Mouse (Mus musculus) layer of hippocampus, adult 2 months (tissue): Measurements from ENCODE around the gene Spag7. TPM values are rescaled to one million over a fixed set of nuclear protein-coding genes. Genes with fewer than 3 reads are reported as not detected.

ENCODE experiments used
- DNase-seq, 2 experiments: peaks; one replicate each; pipeline ENCODE4 v3.0.0; 2022; ENCODE audit warnings: low spot score in 2 of 2
- H3K27ac ChIP-seq: fragments of 200-600 bp; 2 replicates; pipeline ENCODE4 v1.8.1; 2022
- H3K4me3 ChIP-seq: fragments of 200-600 bp; 2 replicates; pipeline ENCODE4 v1.8.1; 2022; ENCODE audit warnings: mild to moderate bottlenecking
- CTCF ChIP-seq: fragments of 200-600 bp; conservative IDR thresholded peaks from 2 replicates; pipeline ENCODE4 v1.8.1; 2022; ENCODE audit warnings: antibody characterized with exemption, mild to moderate bottlenecking, moderate library complexity
- microRNA-seq, 2 experiments: library from miRNA; unstranded; fragments of <30 nt; microRNA quantifications; one replicate each; pipeline ENCODE4 v1.2.0; 2021
- total RNA-seq, 2 experiments: library from RNA; stranded (reverse); gene quantifications; 2 replicates each; pipeline ENCODE4 v1.2.3; 2021

Spag7 gene
- total RNA-seq, 2 experiments from 2014 or later, result 50.8 to 54.7 TPM

DNA sequence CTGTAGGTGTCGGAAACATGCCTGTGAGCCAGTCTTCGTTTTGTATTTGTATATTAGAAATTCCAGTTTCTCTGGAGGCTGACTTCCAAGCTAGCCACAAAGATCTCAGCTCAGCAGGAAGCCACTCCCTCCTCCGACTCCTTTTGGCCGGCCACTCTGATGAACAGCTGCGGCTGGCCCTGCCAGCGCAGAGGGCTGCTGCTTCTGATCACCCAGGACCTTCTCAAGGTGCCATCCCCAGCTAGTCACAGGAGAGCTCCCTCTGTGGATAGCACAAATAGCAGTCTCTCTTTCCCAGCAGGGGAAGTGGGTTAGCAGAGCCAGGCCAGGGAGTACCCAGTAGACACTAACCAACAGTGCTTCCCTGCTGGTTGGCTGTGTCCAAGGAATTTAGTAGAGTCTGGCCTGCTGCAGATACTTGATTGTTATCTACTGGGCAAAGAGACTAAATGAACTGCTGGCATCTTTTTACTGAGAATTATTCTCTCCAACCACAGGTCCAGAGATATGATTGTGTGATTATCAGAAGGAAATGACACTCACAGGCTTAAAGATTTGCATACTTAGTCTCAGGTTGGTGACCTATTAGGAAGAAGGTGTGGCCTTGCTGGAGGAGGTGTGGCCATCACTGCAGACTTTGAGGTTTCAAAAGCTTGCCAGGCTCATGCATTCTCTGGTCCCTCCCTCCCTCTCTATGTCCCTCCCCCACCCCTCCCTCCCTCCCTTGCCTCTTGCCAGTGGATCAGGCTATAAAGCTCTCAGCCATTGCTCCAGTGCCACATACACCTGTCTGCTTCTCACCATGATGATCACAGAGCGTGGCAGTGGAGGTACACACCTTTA is 47.0 kb downstream of the Spag7 start:
- TF ChIP-seq CTCF, result no peak
- no peak overlapping the region for H3K27ac ChIP-seq
- H3K4me3 ChIP-seq, result no peak overlapping the region
- DNase-seq, result no peak

DNA sequence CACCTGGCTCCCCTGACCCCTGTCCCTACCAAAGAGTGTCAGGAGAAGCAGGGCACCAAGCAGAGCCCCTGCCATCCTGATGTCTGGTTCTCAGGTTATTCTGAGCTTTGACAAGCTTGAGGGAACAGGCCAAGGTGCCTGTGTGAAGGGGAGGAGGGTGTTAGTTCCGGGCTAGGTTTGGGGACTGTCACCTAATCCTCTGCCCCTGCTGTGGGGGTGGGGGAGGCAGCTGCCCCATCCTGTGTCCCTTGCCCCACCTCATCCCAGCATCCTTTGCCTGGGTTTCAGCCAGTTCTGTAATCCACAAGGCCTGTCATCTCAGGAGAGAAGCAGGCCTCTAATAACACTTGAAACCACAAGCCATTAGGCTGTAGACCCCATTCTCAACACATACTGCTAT is 50.1 kb downstream of the Spag7 start, which contains the start of gene Chrne:
Gene Chrne, minus strand, starts transcription at position 116 of the 400 bp plus-strand sequence.
- Histone ChIP-seq H3K4me3 (no peak within 1 kb of the TSS), H3K27ac (no peak within 1 kb of the TSS)
- TF ChIP-seq CTCF, result no peak
- DNase-seq, result no peak

DNA sequence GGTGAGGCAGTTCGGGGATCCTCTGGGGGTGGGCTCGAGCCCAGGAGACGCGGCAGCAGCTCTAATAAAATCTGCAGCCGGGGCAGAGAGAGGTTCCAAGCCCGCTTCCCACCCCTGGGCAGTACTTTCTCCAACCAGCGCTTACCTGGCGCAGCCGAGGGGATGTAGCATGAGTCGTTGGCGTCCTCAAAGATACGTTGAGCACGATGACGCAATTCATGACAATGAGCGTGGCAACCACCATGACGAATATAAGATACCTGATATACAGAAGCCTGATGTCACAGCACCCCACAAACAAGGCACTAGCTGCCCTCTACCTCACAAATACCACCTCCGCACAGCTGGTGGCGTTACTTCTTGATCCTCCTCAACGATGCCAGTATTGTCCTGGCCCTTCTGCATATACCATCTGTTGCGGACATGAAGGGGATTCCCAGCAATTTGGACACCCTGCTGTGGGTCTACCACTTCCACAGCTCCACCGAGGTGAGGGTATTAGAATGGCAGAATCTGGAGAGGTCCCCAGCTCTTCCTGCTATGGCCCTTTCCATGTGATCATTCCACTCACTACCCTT is 53.6 kb downstream of the Spag7 start, which contains the start of gene 4930544D05Rik:
Gene 4930544D05Rik, plus strand, starts transcription at position 333 of the 578 bp plus-strand sequence.
- Histone ChIP-seq H3K4me3 (peak within 1 kb of the TSS; percentile 31; the same call in 1 of the 2 replicates), H3K27ac (peak within 1 kb of the TSS; percentile 18; the same call in 1 of the 2 replicates)
- DNase-seq, result no peak
- no peak for TF ChIP-seq CTCF

DNA sequence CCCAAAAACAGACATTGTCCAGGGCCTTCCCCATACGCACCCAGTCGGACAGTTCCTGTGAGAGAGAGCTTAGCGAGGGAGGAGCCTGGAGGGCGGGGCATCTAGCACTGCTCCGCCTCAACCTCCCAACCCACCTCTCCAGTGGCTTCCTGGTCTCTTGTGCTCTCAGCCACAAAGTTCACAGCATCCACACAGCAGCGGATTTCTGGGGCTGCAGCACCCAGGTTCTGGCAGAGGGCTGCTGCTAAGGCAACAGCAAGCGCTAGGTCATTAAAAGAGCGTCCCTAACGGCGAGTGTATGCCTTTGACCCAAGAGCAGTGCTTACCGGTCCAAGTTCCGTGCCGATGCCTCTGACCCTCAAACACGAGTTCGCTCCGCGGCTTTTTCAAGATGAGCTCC is 54.1 kb downstream of the Spag7 start:
- Histone ChIP-seq H3K4me3 (peak overlapping the region; percentile 31; the same call in 1 of the 2 replicates), H3K27ac (peak overlapping the region; percentile 18; the same call in 1 of the 2 replicates)
- peak; percentile 27; the same call in 1 of the 2 replicates for TF ChIP-seq CTCF
- DNase-seq, result peak in 1 of 2 experiments; percentile 37

Small RNA genes lying within 50 kb of the gene (microRNA-seq; reads per million reads assigned to microRNA genes)
- gene Mir6925, result 0.32 to 0.92 reads per million in 2 experiments

Other genes starting within 250 kb of the Spag7 start
- 10 to 100 TPM; 99.9 TPM for gene Arrb2, start 236.8 kb downstream of the Spag7 start, total RNA-seq
- 10 to 100 TPM; 13.5 to 15.6 TPM for gene Med11, start 217.5 kb downstream of the Spag7 start, total RNA-seq
- gene Zmynd15, start 210.0 kb downstream of the Spag7 start, total RNA-seq, result under 1 TPM; 0.12 to 0.72 TPM
- 1 to 10 TPM in 1 of 2 experiments, under 1 TPM in 1; 0.96 to 1.1 TPM for gene Cxcl16, start 209.4 kb downstream of the Spag7 start, total RNA-seq
- gene Tm4sf5, start 164.2 kb downstream of the Spag7 start, total RNA-seq, result not detected
- gene Vmo1, start 154.8 kb downstream of the Spag7 start, total RNA-seq, result not detected
- not detected for gene Gltpd2, start 150.2 kb downstream of the Spag7 start, total RNA-seq
- 100 to 1,000 TPM; 178 to 188 TPM for gene Psmb6, start 144.0 kb downstream of the Spag7 start, total RNA-seq
- gene Gm40193, start 136.5 kb downstream of the Spag7 start, total RNA-seq, result not detected
- 10 to 100 TPM; 17.7 to 19.2 TPM for gene Pld2, start 129.4 kb downstream of the Spag7 start, total RNA-seq
- 100 to 1,000 TPM; 505 to 510 TPM for gene Mink1, start 106.5 kb downstream of the Spag7 start, total RNA-seq
- gene 4930544D05Rik, start 53.6 kb downstream of the Spag7 start, total RNA-seq, result under 1 TPM; 0.47 to 0.72 TPM
- gene Chrne, start 50.2 kb downstream of the Spag7 start, total RNA-seq, result not detected
- gene Gp1ba, start 30.3 kb downstream of the Spag7 start, total RNA-seq, result not detected
- 10 to 100 TPM; 88.8 to 99.4 TPM for gene Rnf167, start 22.2 kb downstream of the Spag7 start, total RNA-seq
- gene Slc25a11, start 21.9 kb downstream of the Spag7 start, total RNA-seq, result 100 to 1,000 TPM; 115 to 123 TPM
- 100 to 1,000 TPM; 333 to 349 TPM for gene Pfn1, start 14.8 kb downstream of the Spag7 start, total RNA-seq
- gene Eno3, start 12.2 kb downstream of the Spag7 start, total RNA-seq, result 1 to 10 TPM; 6.6 to 7.9 TPM
- 100 to 1,000 TPM; 387 to 403 TPM for gene Camta2, start 18.7 kb upstream of the Spag7 start, total RNA-seq
- 1 to 10 TPM; 2.9 to 5.0 TPM for gene Inca1, start 30.7 kb upstream of the Spag7 start, total RNA-seq
- 10 to 100 TPM; 76.5 to 89.8 TPM for gene Kif1c, start 31.1 kb upstream of the Spag7 start, total RNA-seq
- gene Zfp3, start 94.8 kb upstream of the Spag7 start, total RNA-seq, result 10 to 100 TPM; 23.8 TPM
- gene Scimp, start 143.2 kb upstream of the Spag7 start, total RNA-seq, result not detected
- gene Rabep1, start 175.4 kb upstream of the Spag7 start, total RNA-seq, result 100 to 1,000 TPM; 122 to 124 TPM